Mouse (Mus musculus) B cell, adult 2 months (primary cell): ENCODE measurements around the gene Rpp14.
A peak's percentile ranks its signal among the peaks of the same experiment; 100 is the strongest.

Experiments
- DNase-seq, 2 experiments: peaks; one replicate each; pipeline ENCODE4 v3.0.0; 2022

Gene Rpp14

GRCm38 (mm10) chr14:8062076-8062475 lies 18.1 kb upstream of the Rpp14 start:
- DNase-seq: no peak

GRCm38 (mm10) chr14:8062537-8063301 lies 17.4 kb upstream of the Rpp14 start:
- DNase-seq: no peak

GRCm38 (mm10) chr14:8063835-8064785 lies 16.1 kb upstream of the Rpp14 start:
- DNase-seq: no peak

- peak in 1 of 2 experiments; percentile 42 for DNase-seq
Measured at GRCm38 (mm10) chr14:8080718-8081117, 551 bp downstream of the Rpp14 start.

- DNase-seq: no peak
Measured at GRCm38 (mm10) chr14:8082949-8083348, 2.8 kb downstream of the Rpp14 start.

- no peak for DNase-seq
Measured at GRCm38 (mm10) chr14:8089016-8089415, 8.8 kb downstream of the Rpp14 start.

- peak in 1 of 2 experiments; percentile 36 for DNase-seq
Measured at GRCm38 (mm10) chr14:8092573-8092972, 12.4 kb downstream of the Rpp14 start.

- DNase-seq: no peak
Measured at GRCm38 (mm10) chr14:8093427-8093826, 13.3 kb downstream of the Rpp14 start.

GRCm38 (mm10) chr14:8094931-8095561 lies 14.9 kb downstream of the Rpp14 start:
- DNase-seq: no peak

- no peak for DNase-seq
Measured at GRCm38 (mm10) chr14:8095562-8095950, 15.4 kb downstream of the Rpp14 start.

GRCm38 (mm10) chr14:8097978-8098686 lies 18.0 kb downstream of the Rpp14 start, which contains the start of gene Pxk:
Gene Pxk, plus strand, starts transcription at chr14:8098211.
- peak; percentile 94 for DNase-seq

GRCm38 (mm10) chr14:8098687-8098995 lies 18.5 kb downstream of the Rpp14 start:
- DNase-seq: no peak

GRCm38 (mm10) chr14:8099561-8100021 lies 19.4 kb downstream of the Rpp14 start:
- peak; percentile 47 to 57 for DNase-seq

GRCm38 (mm10) chr14:8101886-8102285 lies 21.7 kb downstream of the Rpp14 start:
- DNase-seq: no peak

- no peak for DNase-seq
Measured at GRCm38 (mm10) chr14:8102676-8103075, 22.5 kb downstream of the Rpp14 start.

GRCm38 (mm10) chr14:8108047-8108446 lies 27.9 kb downstream of the Rpp14 start:
- peak; percentile 32 to 39 for DNase-seq

- no peak for DNase-seq
Measured at GRCm38 (mm10) chr14:8108976-8109375, 28.8 kb downstream of the Rpp14 start.

- no peak for DNase-seq
Measured at GRCm38 (mm10) chr14:8111545-8111944, 31.4 kb downstream of the Rpp14 start.

- DNase-seq: peak in 1 of 2 experiments; percentile 27
Measured at GRCm38 (mm10) chr14:8112036-8112435, 31.9 kb downstream of the Rpp14 start.

- no peak for DNase-seq
Measured at GRCm38 (mm10) chr14:8113616-8114015, 33.4 kb downstream of the Rpp14 start.

- peak; percentile 54 to 69 for DNase-seq
Measured at GRCm38 (mm10) chr14:8114306-8114705, 34.1 kb downstream of the Rpp14 start.

- DNase-seq: peak; percentile 52 to 54
Measured at GRCm38 (mm10) chr14:8114756-8115155, 34.6 kb downstream of the Rpp14 start.
